Mouse (Mus musculus): ENCODE results near the gene Kat14.

DNA sequence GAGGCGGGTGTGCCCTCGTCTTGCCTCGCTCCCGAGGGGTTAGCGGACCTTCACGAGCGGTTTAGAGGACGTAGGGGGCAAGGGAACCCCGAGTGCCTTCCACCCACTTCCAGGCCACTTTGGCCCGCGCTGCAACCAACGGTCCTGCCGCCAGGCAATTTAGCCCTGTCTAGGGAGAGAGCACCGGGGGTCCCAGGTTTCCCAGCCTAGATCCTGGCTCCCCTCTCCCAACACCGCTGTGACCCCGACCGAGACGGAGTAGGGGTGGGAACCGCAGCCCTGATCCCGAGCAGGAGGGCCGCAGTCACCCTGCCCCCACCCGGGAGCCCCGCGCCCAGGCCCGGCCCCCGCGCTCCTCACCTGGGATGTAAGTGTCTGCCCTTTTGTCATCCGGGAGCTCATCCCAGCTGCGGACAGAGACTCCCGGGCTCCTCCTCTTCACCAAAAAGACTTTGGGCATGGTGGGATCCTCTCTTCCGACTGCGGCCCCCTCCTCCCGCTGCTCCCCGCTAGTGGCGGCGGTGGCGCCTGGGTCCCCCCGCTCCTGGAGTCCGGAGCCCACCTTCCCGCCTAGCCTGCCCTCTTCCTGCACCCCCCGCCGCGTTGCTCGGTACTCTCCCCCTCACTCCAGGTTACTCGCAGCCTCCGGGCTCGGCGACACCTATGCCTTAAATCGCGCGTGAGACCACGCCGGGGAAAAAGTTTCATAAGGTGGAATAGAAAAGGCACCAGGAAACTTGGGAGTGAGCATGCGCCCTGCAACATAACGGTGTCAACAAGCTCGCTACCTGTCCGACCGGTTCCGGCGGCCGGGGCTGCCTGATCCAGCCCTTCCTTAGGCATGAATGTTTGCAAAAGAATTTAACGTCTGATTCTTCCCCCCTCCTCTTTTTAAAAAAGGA is 37.1 kb upstream of the Kat14 start, which contains the start of gene Ovol2:
- no peak for TF ChIP-seq CTCF (IDR thresholded peaks at IDR 0.05; ENCODE audit: insufficient read depth, low read depth, low read length)
- no peak for TF ChIP-seq POLR2A (IDR thresholded peaks at IDR 0.05; ENCODE audit: insufficient read depth, low read depth, low read length)

Data from olfactory bulb, adult 2 months (tissue).